Mouse (Mus musculus) retina, embryonic 14.5 days (tissue): ENCODE data around the gene Tnrc6a.
A peak's percentile ranks its signal among the peaks of the same experiment; 100 is the strongest.

Source experiments
- DNase-seq: peaks from one replicate; pipeline ENCODE4 v3.0.0-alpha.2; 2015; ENCODE audit warnings: low spot score

Gene Tnrc6a

DNA sequence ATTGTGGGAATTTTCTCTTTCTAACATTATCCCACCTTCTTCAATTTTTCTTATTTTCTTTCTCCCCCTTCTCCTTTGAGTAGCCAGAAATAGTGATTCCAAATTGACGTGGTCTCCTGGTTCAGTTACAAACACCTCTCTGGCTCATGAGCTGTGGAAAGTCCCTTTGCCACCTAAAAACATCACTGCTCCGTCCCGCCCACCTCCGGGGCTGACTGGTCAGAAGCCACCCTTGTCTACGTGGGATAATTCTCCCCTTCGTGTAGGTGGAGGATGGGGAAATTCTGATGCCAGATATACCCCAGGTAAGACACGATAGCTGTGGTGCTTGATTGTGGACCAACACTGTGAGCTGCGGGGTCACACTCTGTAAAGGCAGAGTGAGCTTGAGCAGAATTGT lies 66.1 kb downstream of the Tnrc6a start:
- no peak for DNase-seq

- no peak for DNase-seq
Measured at GRCm38 (mm10) chr7:123191731-123192130, 68.0 kb downstream of the Tnrc6a start.

DNA sequence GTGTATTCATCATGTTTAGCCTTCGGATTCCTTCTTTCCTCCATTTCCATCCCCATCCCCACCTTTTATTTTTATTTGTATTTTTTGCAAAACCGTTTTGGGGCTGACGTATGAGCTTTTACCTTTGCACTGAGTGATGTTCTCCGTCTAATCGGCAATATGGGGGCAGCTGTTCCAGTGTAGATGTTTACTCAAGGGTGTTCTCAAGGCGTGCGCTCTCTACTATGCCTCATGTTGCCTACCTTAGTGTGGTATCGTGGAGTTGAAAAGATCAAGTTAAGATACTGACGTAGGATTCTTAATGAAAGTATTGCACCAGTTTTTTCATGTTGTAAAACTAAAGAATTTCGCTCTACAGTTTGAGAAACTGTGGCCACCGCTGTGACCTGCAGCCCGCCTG lies 69.5 kb downstream of the Tnrc6a start:
- no peak for DNase-seq

DNA sequence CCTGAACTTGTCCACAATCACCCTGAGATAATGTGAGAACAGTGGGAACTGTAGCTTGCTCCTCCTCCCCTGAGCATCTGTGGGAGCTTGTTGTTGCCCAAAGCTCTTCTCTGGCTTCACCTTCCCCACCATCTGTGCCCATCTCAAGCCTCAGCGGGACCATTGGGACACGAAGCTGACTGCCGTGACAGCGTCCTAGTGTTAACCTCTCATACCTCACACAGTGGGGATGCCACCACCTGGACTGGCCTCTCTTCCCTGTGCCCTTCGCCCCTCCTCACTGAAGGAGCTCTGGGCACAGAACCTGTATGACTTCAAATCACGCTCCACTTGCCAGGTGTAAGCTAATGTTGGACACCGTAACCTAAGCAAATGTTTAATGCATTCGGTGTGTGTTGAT lies 71.0 kb downstream of the Tnrc6a start:
- DNase-seq, result no peak

- no peak for DNase-seq
Measured at GRCm38 (mm10) chr7:123196432-123196831, 72.7 kb downstream of the Tnrc6a start.

DNA sequence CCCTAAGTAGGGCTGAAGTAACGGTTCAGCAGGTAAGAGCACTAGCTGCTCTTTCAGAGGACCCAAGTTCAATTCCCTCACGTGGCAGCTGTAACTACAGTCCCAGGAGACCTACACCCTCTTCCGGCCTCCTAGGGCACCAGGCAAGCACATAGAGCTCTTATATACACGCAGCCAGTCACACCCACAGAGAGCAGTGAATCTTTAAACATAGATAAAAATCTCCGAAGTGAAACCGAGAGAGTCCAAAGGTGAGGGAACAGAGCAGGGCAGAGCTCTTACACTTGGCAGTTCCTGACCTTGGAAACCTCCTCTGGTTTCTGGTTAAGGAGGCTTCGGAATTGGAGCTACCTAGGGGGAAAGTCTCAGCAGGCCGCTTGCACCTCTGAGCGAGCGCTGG lies 75.0 kb downstream of the Tnrc6a start:
- DNase-seq, result no peak

DNA sequence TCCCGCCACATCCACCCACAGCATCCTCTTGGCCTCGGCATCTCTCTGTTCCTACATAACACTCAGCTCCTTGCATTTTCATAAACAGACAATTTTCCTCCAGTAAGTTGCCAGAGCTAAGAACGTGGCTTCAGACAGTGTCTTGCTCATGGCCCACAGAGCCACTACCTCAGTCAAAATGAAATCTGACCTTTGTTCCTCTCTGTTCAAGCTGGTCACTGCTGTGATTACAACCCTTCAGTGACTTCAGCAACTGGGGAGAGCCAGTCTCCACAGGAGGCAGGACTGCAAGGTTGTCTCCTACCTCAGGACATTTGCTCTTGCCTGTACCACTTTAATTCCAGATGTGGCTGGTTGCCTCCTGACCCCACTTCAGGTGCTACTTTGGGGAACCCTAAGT lies 75.5 kb downstream of the Tnrc6a start:
- DNase-seq, result no peak

- no peak for DNase-seq
Measured at GRCm38 (mm10) chr7:123199656-123200206, 76.0 kb downstream of the Tnrc6a start.

DNA sequence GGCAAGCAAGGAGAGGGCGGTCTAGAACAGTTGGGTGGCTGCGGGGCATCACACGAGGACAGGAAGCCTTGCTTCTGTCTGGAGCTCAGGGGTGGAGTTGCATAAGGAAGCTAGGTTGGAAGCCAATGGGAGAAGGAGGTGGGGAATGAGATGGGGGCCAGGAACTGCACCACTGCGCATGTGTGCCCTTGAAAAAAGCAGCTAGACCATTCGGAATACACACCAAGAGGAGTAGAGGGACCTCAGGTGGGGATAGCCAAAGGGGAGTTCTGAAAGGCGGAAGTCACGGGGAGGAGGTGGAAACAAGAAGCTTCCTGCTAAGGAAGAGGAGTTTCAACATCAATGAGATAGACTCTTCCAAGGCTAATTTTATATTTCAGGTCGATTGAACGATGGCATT lies 77.0 kb downstream of the Tnrc6a start:
- no peak for DNase-seq

DNA sequence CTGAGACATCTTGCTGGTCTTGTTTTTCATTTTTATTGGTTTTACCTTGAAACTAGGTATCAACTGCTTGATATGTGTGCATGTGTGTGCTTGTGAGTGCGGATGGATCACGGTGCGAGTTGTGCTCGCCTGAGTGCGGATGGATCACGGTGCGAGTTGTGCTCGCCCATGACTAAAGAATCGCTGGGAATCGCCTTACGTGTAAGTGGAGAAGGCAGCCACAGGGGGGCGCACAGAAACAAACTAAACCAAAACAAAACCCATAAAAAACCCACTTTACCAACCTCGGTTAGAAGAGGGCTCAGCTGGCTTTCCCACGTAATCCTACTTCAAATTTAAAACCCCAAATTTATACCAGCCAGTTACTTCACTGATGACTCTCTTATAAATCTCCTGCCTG lies 81.6 kb downstream of the Tnrc6a start:
- DNase-seq, result peak; percentile 77

DNA sequence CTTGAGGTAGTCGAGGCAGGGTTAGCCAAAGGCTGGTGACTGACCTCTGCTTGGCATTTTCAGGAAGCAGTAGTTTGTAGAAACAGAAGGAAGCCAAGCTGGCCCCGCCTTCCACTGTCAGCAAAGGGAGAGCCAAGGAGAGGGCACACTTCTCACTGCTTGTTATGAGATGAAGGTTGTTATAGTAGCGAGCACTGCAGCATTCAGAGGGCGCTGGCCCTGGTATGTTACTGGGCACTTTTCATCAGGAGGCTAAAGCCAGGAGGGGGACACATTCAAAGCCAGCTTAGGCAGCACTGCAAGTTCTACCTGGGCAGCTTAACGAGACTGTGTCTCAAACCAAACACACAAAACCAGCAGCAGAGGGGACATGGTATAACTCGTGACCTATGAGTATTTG lies 83.9 kb downstream of the Tnrc6a start:
- DNase-seq, result no peak

DNA sequence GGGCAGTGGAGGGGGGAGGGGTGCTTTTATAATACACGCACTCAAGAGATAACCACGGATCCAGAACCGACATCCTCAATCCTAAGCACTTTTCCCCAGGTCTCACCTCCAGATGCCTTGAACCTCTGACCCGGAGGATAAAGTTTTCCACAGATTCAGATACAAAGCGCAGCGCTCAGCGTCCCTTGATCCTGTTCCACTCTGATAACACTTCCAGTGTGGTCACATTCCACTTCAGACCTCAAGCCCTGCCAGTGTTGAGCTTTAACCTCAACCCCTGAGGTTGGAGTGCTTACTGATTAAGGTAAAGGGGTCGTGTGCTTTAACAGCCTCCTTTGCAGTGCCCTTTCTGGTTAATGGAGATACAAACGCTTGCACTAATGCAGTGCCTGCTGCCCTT lies 86.2 kb downstream of the Tnrc6a start:
- DNase-seq, result no peak

GRCm38 (mm10) chr7:123211461-123211860 lies 87.8 kb downstream of the Tnrc6a start:
- no peak for DNase-seq

- DNase-seq, result peak; percentile 43
Measured at GRCm38 (mm10) chr7:123212316-123212715, 88.6 kb downstream of the Tnrc6a start.

DNA sequence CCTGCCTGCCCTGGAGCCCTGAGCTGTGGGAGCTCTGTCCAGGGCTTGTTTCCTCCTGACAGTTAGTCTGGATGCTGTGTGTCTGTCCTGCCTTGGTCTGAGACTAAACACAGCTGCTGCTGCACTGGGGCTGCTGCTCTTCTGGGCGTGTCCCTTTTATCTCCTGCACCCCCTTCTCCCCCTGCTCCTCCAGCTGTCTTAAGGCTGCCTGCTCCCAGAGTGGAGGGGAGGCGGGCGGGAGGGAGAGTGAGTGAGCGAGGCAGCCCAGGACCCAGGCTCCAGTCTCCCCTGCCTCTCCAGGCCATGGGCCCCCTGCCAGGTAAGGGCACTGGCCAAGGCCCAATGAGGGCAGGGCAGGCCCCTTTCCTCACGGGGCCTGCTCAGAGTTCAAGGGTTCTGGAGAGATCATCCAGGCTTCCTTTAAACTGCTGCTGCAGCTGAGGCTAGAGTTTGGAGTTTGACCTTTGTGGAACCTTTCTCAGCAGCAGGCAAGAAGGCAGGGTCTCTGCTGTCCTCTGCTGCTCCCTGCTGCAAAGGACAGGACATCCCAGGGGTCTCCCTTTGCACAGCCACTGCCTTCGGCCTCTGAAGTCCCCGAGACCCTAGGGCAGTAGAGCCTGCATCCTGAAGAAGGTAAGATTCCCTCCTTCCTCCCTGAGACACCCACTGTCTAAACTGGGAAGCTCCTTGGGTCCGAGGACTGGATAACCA lies 90.8 kb downstream of the Tnrc6a start, which contains the start of gene Slc5a11:
Slc5a11 (plus strand) TSS at position 416 of the 711 bp plus-strand sequence.
- DNase-seq, result peak; percentile 22

- no peak for DNase-seq
Measured at GRCm38 (mm10) chr7:123215138-123215537, 91.5 kb downstream of the Tnrc6a start.

DNA sequence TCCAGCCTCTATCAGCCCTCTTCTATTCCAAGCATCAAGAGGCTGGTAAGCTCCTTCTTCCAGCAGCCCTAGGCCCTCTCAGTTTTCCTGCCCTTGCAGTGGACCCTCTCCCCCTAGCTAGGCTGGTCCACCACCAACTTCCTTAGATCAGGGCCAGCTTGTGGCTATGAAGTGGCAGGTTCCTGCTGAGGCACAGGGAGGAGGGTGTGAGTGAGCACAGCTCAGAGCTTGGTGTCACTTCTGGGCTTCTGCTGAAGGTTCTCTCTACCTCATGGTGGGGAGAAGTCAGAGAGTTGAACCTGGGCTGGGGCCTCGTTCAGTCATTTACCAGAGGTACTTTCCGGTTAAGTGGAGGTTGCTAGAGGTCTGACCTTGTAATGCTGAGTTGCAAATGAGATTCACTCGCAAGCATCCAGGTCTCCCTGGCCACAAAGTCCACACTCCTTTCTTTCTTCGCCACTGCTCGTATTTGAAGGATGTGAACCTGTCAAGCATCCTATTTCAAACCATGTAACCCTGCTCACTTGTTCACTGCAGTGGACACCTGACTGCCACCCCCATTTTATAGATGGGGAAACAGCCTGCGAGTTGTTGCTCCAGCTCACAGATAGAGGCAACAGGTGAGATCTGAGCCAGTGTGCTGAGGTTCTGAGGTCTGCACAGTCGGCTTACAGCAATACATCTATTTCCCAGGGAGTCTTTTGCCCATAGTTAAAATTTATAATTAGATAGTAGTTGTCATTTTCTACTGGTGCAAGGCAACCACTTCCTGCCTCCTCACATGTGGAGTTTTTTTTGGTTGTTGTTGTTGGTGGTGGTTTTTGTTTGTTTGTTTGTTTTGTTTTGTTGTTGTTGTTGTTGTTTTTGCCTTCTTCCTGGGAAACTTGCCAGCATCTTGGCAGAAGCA lies 94.0 kb downstream of the Tnrc6a start:
- no peak for DNase-seq

DNA sequence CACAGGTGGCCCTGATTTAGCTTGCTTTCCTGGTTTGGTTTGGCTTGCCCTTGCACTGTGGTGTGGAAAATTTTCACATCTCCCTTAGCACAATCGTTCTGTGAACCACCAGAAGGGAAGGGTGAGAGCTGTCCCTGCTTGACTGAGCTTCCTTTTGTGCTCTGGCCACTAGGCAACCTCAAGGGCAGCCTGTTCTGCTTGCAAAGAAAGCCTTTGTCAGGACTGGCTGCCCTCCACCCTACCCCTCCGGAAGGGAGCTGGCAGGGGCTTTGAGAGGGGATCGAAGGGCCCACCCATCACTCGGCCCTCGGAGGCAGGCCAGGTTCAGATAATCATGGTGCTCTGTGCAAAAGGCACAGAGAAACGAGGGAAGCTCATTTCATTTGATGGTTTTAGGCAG lies 94.9 kb downstream of the Tnrc6a start:
- peak; percentile 15 for DNase-seq

- no peak for DNase-seq
Measured at GRCm38 (mm10) chr7:123219781-123220632, 96.3 kb downstream of the Tnrc6a start.

- DNase-seq, result no peak
Measured at GRCm38 (mm10) chr7:123220633-123220942, 96.9 kb downstream of the Tnrc6a start.

DNA sequence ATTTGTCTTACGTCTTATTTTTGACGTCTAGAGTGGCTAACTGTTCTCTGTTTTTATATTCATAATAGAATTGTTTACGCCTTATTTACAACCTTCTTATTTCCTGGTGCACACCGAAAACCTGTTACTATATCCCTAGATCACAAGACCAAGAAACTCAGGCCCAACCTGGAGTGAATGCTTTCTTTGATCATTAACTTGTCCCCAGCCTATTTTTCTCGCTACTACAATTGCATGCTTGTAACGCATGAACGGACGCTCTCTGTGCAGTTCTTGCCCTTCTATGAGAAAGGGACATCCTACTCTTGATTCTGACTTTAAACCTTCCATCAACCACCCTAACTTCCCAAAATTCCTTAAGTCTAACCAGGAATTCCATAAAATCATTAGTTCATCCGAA lies 100.4 kb downstream of the Tnrc6a start:
- DNase-seq, result no peak

DNA sequence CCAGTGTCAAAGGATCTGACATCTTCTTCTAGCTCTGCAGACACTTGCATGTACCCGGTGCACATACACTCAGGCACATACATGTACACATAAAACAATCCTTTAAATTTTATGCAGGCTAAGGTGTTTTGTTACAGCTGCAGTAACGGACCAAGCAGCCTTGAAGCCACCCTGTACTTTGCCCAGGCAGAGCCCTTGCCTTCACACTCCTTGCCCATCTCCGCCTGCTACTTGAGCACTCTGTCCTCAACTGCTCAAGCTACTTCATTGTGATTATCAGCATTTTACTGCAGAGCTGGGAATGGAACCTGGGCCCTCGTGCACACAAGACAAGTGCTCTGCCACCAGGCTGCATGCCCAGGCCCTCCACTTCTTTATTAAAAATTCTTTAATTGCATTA lies 101.5 kb downstream of the Tnrc6a start:
- DNase-seq, result no peak
